Mouse (Mus musculus) naive thymus-derived CD4-positive, alpha-beta T cell, adult 2 months (primary cell): ENCODE measurements at regions not wholly inside any gene's neighbourhood (a gene's known extent, or its start where the extent isn't known, plus 50 kb on each side); places are given as distances from the start of the nearest gene placed in this dataset.
"Not testable (repeated sequence)": the region's sequence is repeated elsewhere in the genome, so short reads cannot be mapped to it uniquely, and the experiment has no call there.

Experiments
- DNase-seq: peaks from one replicate; pipeline ENCODE4 v3.0.0-alpha.2; 2011; ENCODE audit warnings: low read depth

DNA sequence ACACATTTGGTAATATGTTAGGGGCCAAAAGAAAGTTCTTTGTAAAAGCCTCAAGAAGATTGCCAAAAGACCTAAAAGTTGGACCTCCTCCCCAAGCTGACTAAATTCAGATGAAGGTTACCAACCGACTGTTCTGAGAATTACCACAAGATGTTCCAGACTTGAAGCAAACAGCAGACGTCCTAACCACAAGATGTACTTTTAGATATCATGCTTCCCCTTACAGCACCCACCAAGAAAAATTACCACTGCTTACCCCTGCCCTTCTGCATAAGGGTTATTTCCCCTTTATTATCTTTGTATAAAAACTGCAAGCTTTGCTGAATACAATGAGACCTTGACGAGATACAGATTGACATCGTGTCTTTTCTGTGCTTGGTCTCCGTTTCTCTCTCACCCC, 121.6 kb upstream of the Cst10 start:
- DNase-seq: peak; percentile 23

GRCm38 (mm10) chr2:149284199-149284598, 120.7 kb upstream of the Cst10 start:
- DNase-seq: no peak

DNA sequence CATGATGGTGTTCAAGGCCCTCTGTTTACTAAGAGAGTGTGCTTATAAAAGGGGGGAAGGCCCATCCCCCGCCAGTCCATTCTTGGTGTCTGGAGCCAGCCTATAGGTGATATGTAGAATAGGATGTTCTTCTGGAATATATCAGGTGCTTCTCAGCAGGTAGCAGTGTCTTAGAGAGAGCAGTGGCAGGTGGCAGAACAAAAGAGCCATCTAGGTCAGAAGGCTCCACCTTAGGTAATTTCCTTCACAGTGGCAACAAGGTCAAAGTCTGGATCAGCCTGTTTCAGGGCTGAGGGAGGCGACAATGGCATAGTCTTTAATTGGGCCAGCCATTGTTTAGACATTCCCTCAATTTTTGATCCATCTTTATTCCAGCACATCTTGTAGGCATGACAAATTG, 107.9 kb upstream of the Cst10 start:
- not testable (repeated sequence) for DNase-seq

DNA sequence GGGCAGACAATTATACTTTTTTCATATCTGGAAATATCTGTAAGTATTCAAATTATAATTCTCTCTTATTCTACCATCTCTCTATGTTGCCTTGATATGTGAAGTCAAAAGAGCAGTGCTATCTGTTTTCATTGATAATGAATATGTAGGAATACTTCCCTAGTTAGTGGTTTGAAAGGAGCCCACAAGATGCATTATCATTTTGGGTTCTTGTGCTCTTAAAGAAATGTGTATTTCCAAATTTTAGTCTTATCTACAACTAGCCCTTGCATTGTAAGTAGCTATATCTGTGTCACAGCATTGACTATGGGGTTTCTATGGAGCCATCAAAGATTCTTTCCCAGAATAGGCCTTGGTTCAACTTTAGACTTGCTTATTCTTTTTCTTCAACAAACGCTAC, 99.3 kb upstream of the Cst10 start:
- no peak for DNase-seq

GRCm38 (mm10) chr2:149350239-149350811, 54.5 kb upstream of the Cst10 start:
- peak; percentile 65 for DNase-seq
